ENCODE assay signal across 14 mouse cellular contexts in genomic region chr8:88903094-88903493, GRCm38 (mm10).
DNase-seq lines count a peak whose midpoint lies in the region; ATAC-seq and TF ChIP-seq lines count a peak whose summit lies in the region.
"Had no signal": no experiment of that assay in that cellular context is flagged by ENCODE, and none has a peak within 500 bp of the region (broad histone marks: within the 10 kb centered on the region; RNA-seq: fewer than 3 reads in every experiment).

No protein-coding gene starts in this region.

- no peaks in the 10 kb centered on the region for H3K9me3 ChIP-seq in embryonic facial prominence, embryonic 14.5 days (ENCODE audit: control insufficient read depth, low read length)
- H3K9me3 ChIP-seq in hindbrain, postnatal 0 days (ENCODE audit: low read length): no peaks in the 10 kb centered on the region
- no peaks in the 10 kb centered on the region for H3K9me3 ChIP-seq in neural tube, embryonic 14.5 days (ENCODE audit: control insufficient read depth, low read length)
- H3K9me3 ChIP-seq: heart, embryonic 15.5 days had no signal

- peak; percentile 49 for DNase-seq in left cerebral cortex, postnatal 4 days
- DNase-seq in left cerebral cortex, adult 8-10 months (ENCODE audit: low spot score in 2 of 2): no peak
- DNase-seq in embryonic facial prominence, embryonic 14.5 days (ENCODE audit: low spot score): peak; percentile 23
- peak; percentile 49 for DNase-seq in hindbrain, postnatal 0 days (ENCODE audit: low spot score)
- DNase-seq in heart, postnatal 10 days: no peak
- DNase-seq in adrenal gland, postnatal 14 days: no peak
- DNase-seq: adrenal gland, postnatal 25 days; layer of hippocampus, adult 9-11 months had no signal

- TF ChIP-seq CTCF in hindbrain, postnatal 0 days (IDR thresholded peaks at IDR 0.05; ENCODE audit: low read depth): no peak

- intact Hi-C loops in left cerebral cortex, postnatal 4 days (cut with DNase I): no loop called here
- intact Hi-C loops in heart, postnatal 10 days (cut with DNase I): no loop called here

- ATAC-seq in embryonic facial prominence, embryonic 14.5 days (ENCODE audit: low read depth): peak; percentile 62; the same call in 1 of the 2 replicates
- no peak for ATAC-seq in hindbrain, postnatal 0 days
- peak; percentile 69; the same call in 1 of the 2 replicates for ATAC-seq in neural tube, embryonic 14.5 days (ENCODE audit: low read depth)
- ATAC-seq in monocyte, adult 5-6 weeks (replicated peaks; ENCODE audit: insufficient number of reproducible peaks, low FRiP score, low TSS enrichment, poor library complexity, severe bottlenecking): no peak
- ATAC-seq: inflammation-experienced regulatory T-cells, adult 6 months had no signal

- H3K27ac ChIP-seq in embryonic facial prominence, embryonic 14.5 days (replicated peaks; ENCODE audit: low read depth, low read length): no peak overlapping the region
- H3K27ac ChIP-seq in hindbrain, postnatal 0 days: no peak overlapping the region
- no peak overlapping the region for H3K27ac ChIP-seq in neural tube, embryonic 14.5 days (ENCODE audit: low read depth, low read length)
- H3K27ac ChIP-seq: heart, embryonic 15.5 days had no signal

- no peaks in the 10 kb centered on the region for H3K4me1 ChIP-seq in embryonic facial prominence, embryonic 14.5 days (ENCODE audit: control insufficient read depth, insufficient read depth, low read length)
- no peaks in the 10 kb centered on the region; the same call in 1 of the 2 replicates for H3K4me1 ChIP-seq in hindbrain, postnatal 0 days (ENCODE audit: insufficient read depth, low read length)
- H3K4me1 ChIP-seq in neural tube, embryonic 14.5 days (ENCODE audit: control insufficient read depth, insufficient read depth, low read length): no peaks in the 10 kb centered on the region

- H3K4me3 ChIP-seq in embryonic facial prominence, embryonic 14.5 days (ENCODE audit: low read depth, low read length): no peak overlapping the region
- H3K4me3 ChIP-seq in hindbrain, postnatal 0 days (ENCODE audit: low read length): no peak overlapping the region
- no peak overlapping the region for H3K4me3 ChIP-seq in neural tube, embryonic 14.5 days (ENCODE audit: low read depth, low read length)
- H3K4me3 ChIP-seq: heart, embryonic 15.5 days; myocyte had no signal

- WGBS in embryonic facial prominence, embryonic 14.5 days: 62% methylated on average over 12 of the region's 12 CpGs
- WGBS in hindbrain, postnatal 0 days: 49% methylated on average over 12 of the region's 12 CpGs
- WGBS in neural tube, embryonic 14.5 days: 27% methylated on average over 12 of the region's 12 CpGs

- H3K27me3 ChIP-seq in embryonic facial prominence, embryonic 14.5 days (replicated peaks; ENCODE audit: control insufficient read depth, insufficient read depth, low read length): no peaks in the 10 kb centered on the region
- H3K27me3 ChIP-seq in hindbrain, postnatal 0 days (ENCODE audit: insufficient read depth, low read length): no peaks in the 10 kb centered on the region
- H3K27me3 ChIP-seq in neural tube, embryonic 14.5 days (ENCODE audit: control insufficient read depth, insufficient read depth, low read length): no peaks in the 10 kb centered on the region

- no peaks in the 10 kb centered on the region for H3K36me3 ChIP-seq in embryonic facial prominence, embryonic 14.5 days (ENCODE audit: control insufficient read depth, insufficient read depth, low read length)
- H3K36me3 ChIP-seq in hindbrain, postnatal 0 days (ENCODE audit: insufficient read depth, low read length): no peaks in the 10 kb centered on the region
- H3K36me3 ChIP-seq in neural tube, embryonic 14.5 days (ENCODE audit: control insufficient read depth, insufficient read depth, low read length): no peaks in the 10 kb centered on the region
- H3K36me3 ChIP-seq: G1E; heart, embryonic 15.5 days had no signal

- no peak overlapping the region for H3K4me2 ChIP-seq in embryonic facial prominence, embryonic 14.5 days (ENCODE audit: low read depth, low read length)
- H3K4me2 ChIP-seq in hindbrain, postnatal 0 days (ENCODE audit: low read depth, low read length): no peak overlapping the region
- no peak overlapping the region for H3K4me2 ChIP-seq in neural tube, embryonic 14.5 days (ENCODE audit: low read depth, low read length)
- H3K4me2 ChIP-seq: heart, embryonic 15.5 days had no signal

- no peak overlapping the region for H3K9ac ChIP-seq in embryonic facial prominence, embryonic 14.5 days (ENCODE audit: low read depth, low read length)
- no peak overlapping the region for H3K9ac ChIP-seq in hindbrain, postnatal 0 days (replicated peaks; ENCODE audit: low read length)
- no peak overlapping the region for H3K9ac ChIP-seq in neural tube, embryonic 14.5 days (replicated peaks; ENCODE audit: low read depth, low read length)
- H3K9ac ChIP-seq: heart, embryonic 15.5 days had no signal

Comparison
In these comparisons a context has a peak if more than half of its experiments do, and no peak if none do; other contexts are left out.
1. DNase-seq: peak in left cerebral cortex, postnatal 4 days (single experiment), embryonic facial prominence, embryonic 14.5 days (single experiment) and hindbrain, postnatal 0 days (single experiment); none in left cerebral cortex, adult 8-10 months (0 of 2), heart, postnatal 10 days (0 of 2) and adrenal gland, postnatal 14 days (single experiment).
2. ATAC-seq: peak in embryonic facial prominence, embryonic 14.5 days (single experiment) and neural tube, embryonic 14.5 days (single experiment); none in hindbrain, postnatal 0 days (single experiment) and monocyte, adult 5-6 weeks (single experiment).